Mouse (Mus musculus) monocyte, adult 5-6 weeks (primary cell): ENCODE measurements around the gene Vmn1r212. TPM values are rescaled to one million over a fixed set of nuclear protein-coding genes. Genes with fewer than 3 reads are reported as not detected.
"Not testable (repeated sequence)": the region's sequence is repeated elsewhere in the genome, so short reads cannot be mapped to it uniquely, and the experiment has no call there.

Experiments used
- ATAC-seq: fragments of 153-309, 156-312 bp; replicated peaks from 2 replicates; pipeline ENCODE4 v1.8.0; 2017; ENCODE audit warnings: mild to moderate bottlenecking; ENCODE audit not compliant: low TSS enrichment, insufficient number of reproducible peaks, severe bottlenecking, poor library complexity, low FRiP score
- total RNA-seq: library from RNA; stranded (forward); fragments of 200-1000, 200-491, 200-594 nt; gene quantifications from 3 replicates; pipeline ENCODE4 v1.2.3, GENCODE M21; 2017

Vmn1r212 gene
- total RNA-seq: not detected in 3 replicates

DNA sequence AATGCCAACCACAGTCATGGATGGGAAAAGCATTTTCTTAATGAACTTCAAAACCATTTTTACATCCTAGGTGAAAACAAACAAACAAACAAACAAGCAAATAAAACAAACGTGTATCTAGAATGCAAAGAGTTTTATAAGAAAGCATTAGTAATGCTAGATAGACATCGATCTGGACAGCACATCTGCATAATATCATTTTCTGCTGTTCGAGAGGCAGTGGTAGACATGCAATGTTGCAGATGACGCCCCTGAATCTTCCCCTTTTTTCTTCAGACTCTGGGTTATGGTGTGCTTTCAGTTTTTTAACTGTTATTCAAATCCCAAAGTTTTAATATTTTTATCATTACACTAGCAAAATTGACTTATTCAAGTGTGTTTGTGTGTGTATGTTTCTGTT is at the start of gene Vmn1r212:
Gene Vmn1r212 (minus strand): TSS at position 101 of the 400 bp plus-strand sequence.
- ATAC-seq: no peak

DNA sequence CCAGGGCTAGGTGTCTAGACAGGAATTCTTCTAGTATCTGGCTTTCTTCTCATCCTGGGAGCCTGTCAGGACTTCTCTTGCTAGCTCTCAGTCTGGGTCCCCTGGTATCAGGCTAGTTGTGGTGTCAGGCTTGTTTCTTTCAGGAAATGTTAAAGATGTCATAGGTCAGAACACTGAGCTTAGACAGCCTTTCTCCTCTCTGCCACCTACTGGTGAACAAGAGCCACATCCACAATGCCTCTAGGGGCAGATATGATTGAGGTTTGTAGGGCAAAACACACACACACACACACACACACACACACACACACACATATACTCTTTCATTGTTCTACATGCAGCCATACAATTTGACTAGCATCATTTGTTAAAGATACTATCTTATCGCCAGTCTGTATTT is 4.7 kb downstream of the Vmn1r212 start:
- ATAC-seq: no peak

DNA sequence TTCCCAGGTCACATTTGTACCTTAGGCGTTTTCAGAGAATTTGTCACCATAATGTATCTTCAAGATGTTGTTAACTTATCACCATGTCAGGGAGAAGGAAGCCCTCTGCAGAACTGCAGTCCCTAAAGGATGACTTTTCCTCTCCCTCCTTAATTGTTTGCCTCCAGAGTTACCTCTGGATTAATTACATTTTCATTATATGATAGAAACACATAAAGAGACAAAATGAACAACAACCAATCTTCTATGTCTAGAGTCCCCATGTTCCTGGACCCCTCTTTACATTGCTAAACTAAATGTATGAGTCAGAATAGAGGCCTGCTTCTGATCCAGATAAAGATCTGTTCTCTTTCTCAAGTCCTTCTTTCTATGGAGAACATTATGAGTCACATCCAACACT is 26.5 kb downstream of the Vmn1r212 start, which contains the start of gene Vmn1r211:
Gene Vmn1r211 (minus strand): TSS at position 101 of the 400 bp plus-strand sequence.
- no peak for ATAC-seq

DNA sequence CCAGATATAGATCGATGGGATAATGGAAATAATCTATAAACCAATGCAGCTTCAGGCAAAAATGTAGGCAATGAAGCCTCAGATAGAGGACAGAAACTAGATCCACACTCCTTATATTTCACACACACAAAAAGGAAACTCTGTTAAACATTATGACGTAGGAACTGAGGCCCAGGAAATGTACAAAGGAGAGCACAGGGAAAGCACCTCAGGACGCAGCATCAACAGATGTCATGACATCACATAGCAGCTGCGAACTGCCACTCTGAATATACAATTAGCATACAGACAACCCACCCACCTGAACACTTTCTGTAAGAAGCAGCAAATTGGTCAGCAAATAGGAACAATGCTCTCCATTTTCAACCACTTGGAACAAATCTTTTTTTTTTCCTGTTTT is 29.2 kb downstream of the Vmn1r212 start:
- no peak for ATAC-seq

DNA sequence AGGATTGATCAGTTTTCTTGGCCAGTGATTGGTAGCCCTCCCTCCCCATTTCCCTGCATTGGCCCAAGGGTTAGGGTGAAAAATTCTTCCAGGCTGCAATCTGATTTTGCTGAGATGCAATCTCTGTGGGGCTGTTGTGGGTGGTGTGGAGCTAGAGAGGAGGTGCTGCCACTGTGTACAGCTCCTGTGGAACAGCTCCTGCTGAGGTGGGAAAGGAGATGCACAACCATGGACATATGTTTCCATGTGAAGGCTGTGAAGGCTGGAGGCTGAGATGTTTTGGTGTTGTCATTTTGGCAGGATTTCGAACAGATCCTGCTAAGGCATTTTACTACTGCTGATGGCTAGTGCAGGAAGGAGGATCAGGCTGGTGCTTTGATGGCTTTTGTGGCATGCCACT is 37.2 kb downstream of the Vmn1r212 start:
- ATAC-seq: no peak

DNA sequence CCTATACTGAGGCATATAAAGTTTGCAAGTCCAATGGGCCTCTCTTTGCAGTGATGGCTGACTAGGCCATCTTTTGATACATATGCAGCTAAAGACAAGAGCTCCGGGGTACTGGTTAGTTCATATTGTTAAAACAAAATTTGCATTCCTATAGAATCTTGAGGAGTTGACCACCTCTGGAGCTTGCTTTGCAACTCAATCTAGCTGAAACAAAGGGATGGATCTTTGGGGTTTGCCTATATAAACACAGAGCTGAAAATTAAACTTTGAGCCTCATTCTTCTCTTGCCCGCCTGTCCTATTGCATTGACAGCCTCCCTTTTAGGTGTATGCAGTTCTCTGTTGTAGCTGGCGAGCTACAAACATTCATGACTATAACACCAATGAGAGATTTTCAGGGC is 39.7 kb downstream of the Vmn1r212 start:
- ATAC-seq: not testable (repeated sequence)

Other genes with a start within 250 kb of the Vmn1r212 start
- not detected in 3 replicates for gene Vmn1r207-ps, start 154.6 kb downstream of the Vmn1r212 start, total RNA-seq
- 1.1 TPM in 1 of 3 replicates, not detected in the others for gene Vmn1r208, start 106.8 kb downstream of the Vmn1r212 start, total RNA-seq
- not detected in 3 replicates for gene Vmn1r209, start 74.5 kb downstream of the Vmn1r212 start, total RNA-seq
- gene Vmn1r210, start 52.9 kb downstream of the Vmn1r212 start, total RNA-seq: not detected in 3 replicates
- not detected in 3 replicates for gene Vmn1r211, start 26.6 kb downstream of the Vmn1r212 start, total RNA-seq
- gene Vmn1r213, start 123.5 kb upstream of the Vmn1r212 start, total RNA-seq: not detected in 3 replicates
- not detected in 3 replicates for gene Vmn1r214, start 146.2 kb upstream of the Vmn1r212 start, total RNA-seq
- not detected in 3 replicates for gene Vmn1r215, start 183.8 kb upstream of the Vmn1r212 start, total RNA-seq
- not detected in 3 replicates for gene Vmn1r217, start 234.0 kb upstream of the Vmn1r212 start, total RNA-seq
- 0.11 TPM in 1 of 3 replicates, not detected in the others for gene Vmn1r218, start 248.9 kb upstream of the Vmn1r212 start, total RNA-seq